Mouse (Mus musculus): ENCODE results near the gene Glcci1. TPM values are rescaled to one million over a fixed set of nuclear protein-coding genes. Genes with fewer than 3 reads are reported as not detected.

The Glcci1 gene
- total and polyA plus RNA-seq, 3 experiments = 1.8 to 31.1 (median 7.9) TPM

- H3K79me2 ChIP-seq (ENCODE audit: control insufficient read depth, insufficient read depth, low read length, poor library complexity) = no peaks in the 10 kb centered on the region
- no peak for TF ChIP-seq ZKSCAN1 (IDR thresholded peaks at IDR 0.05; ENCODE audit: low read depth, low read length)
- TF ChIP-seq SMC3 (IDR thresholded peaks at IDR 0.05; ENCODE audit: low read depth, low read length) = no peak
- TF ChIP-seq JUND (IDR thresholded peaks at IDR 0.05; ENCODE audit: low read depth, low read length) = no peak
- no peak for TF ChIP-seq MYC (IDR thresholded peaks at IDR 0.05; ENCODE audit: low read depth, low read length)
- no peak for TF ChIP-seq MAZ (IDR thresholded peaks at IDR 0.05; ENCODE audit: low read depth, low read length)
- no peak for TF ChIP-seq MYB (IDR thresholded peaks at IDR 0.05; ENCODE audit: low read depth, low read length)
- TF ChIP-seq GATA1 (IDR thresholded peaks at IDR 0.05; ENCODE audit: low read depth, low read length) = no peak
- TF ChIP-seq ZNF384 (IDR thresholded peaks at IDR 0.05; ENCODE audit: low read depth, low read length) = no peak
- no peak for TF ChIP-seq MEF2A (IDR thresholded peaks at IDR 0.05; ENCODE audit: extremely low read depth, insufficient replicate concordance, low read depth, low read length, poor library complexity, severe bottlenecking)
- TF ChIP-seq TAL1 (IDR thresholded peaks at IDR 0.05; ENCODE audit: low read length) = no peak
- no peak for TF ChIP-seq POLR2AphosphoS5 (IDR thresholded peaks at IDR 0.05; ENCODE audit: borderline replicate concordance, low read depth, low read length)
- TF ChIP-seq UBTF (IDR thresholded peaks at IDR 0.05; ENCODE audit: borderline replicate concordance, insufficient read depth, low read depth, low read length) = no peak
- TF ChIP-seq KAT2A (conservative IDR thresholded peaks at IDR 0.05; ENCODE audit: low read depth, low read length) = no peak
- TF ChIP-seq NELFE (IDR thresholded peaks at IDR 0.05; ENCODE audit: low read depth, low read length) = no peak
- H3K27ac ChIP-seq (ENCODE audit: control insufficient read depth, low read depth, low read length) = no peak overlapping the region
- no peaks in the 10 kb centered on the region for H3K27me3 ChIP-seq (ENCODE audit: control insufficient read depth in 1 of 2, insufficient read depth in 2 of 2, low read length in 2 of 2)
- no peak for DNase-seq (ENCODE audit: low read depth, low spot score)
- H3K9ac ChIP-seq (ENCODE audit: control insufficient read depth, low read depth, low read length, poor library complexity, severe bottlenecking) = no peak overlapping the region
- no peaks in the 10 kb centered on the region for H3K9me3 ChIP-seq (replicated peaks; ENCODE audit: insufficient read depth, low read length)
- peaks cover 8 to 42% of the 10 kb centered on the region in 2 experiments for H3K4me1 ChIP-seq (ENCODE audit: control insufficient read depth in 1 of 2, insufficient read depth in 2 of 2, low read length in 2 of 2)
- H3K36me3 ChIP-seq (ENCODE audit: control insufficient read depth in 1 of 2, insufficient read depth in 2 of 2, low read length in 2 of 2) = peaks cover 0 to 41% of the 10 kb centered on the region in 2 experiments; a peak in 2 of 4 replicates
- no peak overlapping the region for H3K4me3 ChIP-seq (ENCODE audit: control insufficient read depth in 1 of 2, insufficient read depth in 1 of 2, low read depth in 2 of 2, low read length in 2 of 2)
These were observed 136.3 kb downstream of the Glcci1 start for GRCm38 (mm10) chr6:8645708-8646107.

All from MEL (cell line).